7 mouse cellular contexts compared by ENCODE assay signal in genomic region chr4:134534932-134535786, GRCm38 (mm10). TPM values are rescaled to one million over a fixed set of nuclear protein-coding genes. Genes with fewer than 3 reads are reported as not detected.
DNase-seq lines count a peak whose midpoint lies in the region; ATAC-seq lines count a peak whose summit lies in the region.

Mtfr1l (minus strand) TSS chr4:134535387.

- H3K9ac ChIP-seq in intestine, embryonic 15.5 days, result peak within 1 kb of the TSS; percentile 81

- H3K27me3 ChIP-seq in intestine, embryonic 15.5 days (replicated peaks), result no peaks in the 10 kb centered on the region
- H3K27me3 ChIP-seq in midbrain, embryonic 10.5 days (ENCODE audit: low read depth, poor library complexity, severe bottlenecking), result no peaks in the 10 kb centered on the region

- peak within 1 kb of the TSS; percentile 79 for H3K27ac ChIP-seq in intestine, embryonic 15.5 days
- peak within 1 kb of the TSS; percentile 88 for H3K27ac ChIP-seq in midbrain, embryonic 10.5 days (replicated peaks)

- peaks cover 8% of the 10 kb centered on the region for H3K36me3 ChIP-seq in intestine, embryonic 15.5 days
- peaks cover 37% of the 10 kb centered on the region for H3K36me3 ChIP-seq in midbrain, embryonic 10.5 days

- no peaks in the 10 kb centered on the region for H3K9me3 ChIP-seq in intestine, embryonic 15.5 days
- H3K9me3 ChIP-seq in midbrain, embryonic 10.5 days (replicated peaks), result no peaks in the 10 kb centered on the region

- WGBS in intestine, embryonic 15.5 days, result under 1% methylated on average over 71 of the region's 71 CpGs
- under 1% methylated on average over 71 of the region's 71 CpGs for WGBS in midbrain, embryonic 10.5 days

- H3K4me2 ChIP-seq in intestine, embryonic 15.5 days (replicated peaks), result peak within 1 kb of the TSS; percentile 79

- peak within 1 kb of the TSS; percentile 98 for H3K4me3 ChIP-seq in intestine, embryonic 15.5 days (replicated peaks)
- peak within 1 kb of the TSS; percentile 90 for H3K4me3 ChIP-seq in midbrain, embryonic 10.5 days

- peak; percentile 99 for ATAC-seq in intestine, embryonic 15.5 days

- H3K4me1 ChIP-seq in intestine, embryonic 15.5 days (replicated peaks), result peaks cover 13% of the 10 kb centered on the region
- peaks cover 23% of the 10 kb centered on the region for H3K4me1 ChIP-seq in midbrain, embryonic 10.5 days

- intact Hi-C loops in gastrocnemius, postnatal 36 days (cut with DNase I), result no loop called here
- intact Hi-C loops in left cerebral cortex, postnatal 25 days (cut with DNase I), result no loop called here

- peak; percentile 99 for DNase-seq in adrenal gland, adult 2 months
- peak; percentile 96 for DNase-seq in embryo, embryonic 11.5 days (ENCODE audit: low read depth, low spot score)
- peak; percentile 95 to 98 for DNase-seq in gastrocnemius, postnatal 36 days
- DNase-seq in left cerebral cortex, postnatal 25 days (ENCODE audit: low spot score in 2 of 2), result peak; percentile 96 to 98
- peak; percentile 99 for DNase-seq in midbrain, embryonic 10.5 days (ENCODE audit: low spot score)
- peak; percentile 88 for DNase-seq in right cerebral cortex, postnatal 4 days

RNA-seq across cellular contexts. Expression of gene Mtfr1l, which starts in this region (rescaled TPM):
- total RNA-seq in adrenal gland, adult 2 months (2021), result 100 to 1,000 TPM; 124 to 147 TPM
- 98.8 and 102 TPM in 2 replicates for polyA plus RNA-seq in adrenal gland, adult 2 months (2012; rRNA removed)
- total RNA-seq in gastrocnemius, postnatal 36 days (2021), result 100 to 1,000 TPM; 124 to 130 TPM
- 88.3 and 96.4 TPM in 2 replicates for polyA plus RNA-seq in intestine, embryonic 15.5 days (2015; fragmentation: Nextera tagmentation; extraction: Ambion mirVana)
- 10 to 100 TPM; 60.2 to 60.7 TPM for total RNA-seq in left cerebral cortex, postnatal 25 days (2021)
- polyA plus RNA-seq in midbrain, embryonic 10.5 days (2016; fragmentation: Nextera tagmentation; extraction: Ambion mirVana), result 120 and 127 TPM in 2 replicates

Comparison
In these comparisons a context has a peak if more than half of its experiments do, and no peak if none do; other contexts are left out.
1. Peak in every context shown above with its lines: DNase-seq, ATAC-seq, H3K4me3 ChIP-seq and H3K27ac ChIP-seq.